Mouse (Mus musculus) heart, postnatal 0 days (tissue): ENCODE measurements around the gene Cep135. TPM values are rescaled to one million over a fixed set of nuclear protein-coding genes. Genes with fewer than 3 reads are reported as not detected.

Source experiments
- ATAC-seq: fragments of 200-750 bp; cut with Nextera tagmentation; 2 replicates; pipeline ENCODE4 v1.8.0; 2017; ENCODE audit warnings: low read depth, moderate number of reproducible peaks, moderate library complexity; ENCODE audit not compliant: insufficient read depth
- DNase-seq: peaks from one replicate; pipeline ENCODE4 v3.0.0-alpha.2; 2016; ENCODE audit warnings: low spot score
- H3K27ac ChIP-seq: fragments of 300-500 bp; sonication (generic); 2 replicates; pipeline ENCODE4 v1.5.1; 2014; ENCODE audit warnings: low read depth, mild to moderate bottlenecking
- H3K27me3 ChIP-seq: fragments of 300-500 bp; sonication (generic); 2 replicates; pipeline ENCODE4 v1.6.1; 2014; ENCODE audit warnings: low read length, mixed read lengths; ENCODE audit not compliant: control insufficient read depth, insufficient read depth
- H3K36me3 ChIP-seq: fragments of 300-500 bp; sonication (generic); replicated peaks from 2 replicates; pipeline ENCODE4 v1.6.1; 2014; ENCODE audit warnings: low read length, mixed read lengths; ENCODE audit not compliant: control insufficient read depth, insufficient read depth
- H3K4me1 ChIP-seq: fragments of 300-500 bp; sonication (generic); 2 replicates; pipeline ENCODE4 v1.6.1; 2014; ENCODE audit warnings: antibody characterized with exemption; ENCODE audit not compliant: control insufficient read depth, insufficient read depth
- H3K4me2 ChIP-seq: fragments of 300-500 bp; sonication (generic); 2 replicates; pipeline ENCODE4 v1.6.1; 2014; ENCODE audit warnings: low read depth, mild to moderate bottlenecking, low read length, moderate library complexity
- H3K4me3 ChIP-seq: fragments of 300-500 bp; sonication (generic); 2 replicates; pipeline ENCODE4 v1.5.1; 2014; ENCODE audit warnings: low read depth, low read length
- H3K9ac ChIP-seq: fragments of 300-500 bp; sonication (generic); replicated peaks from 2 replicates; pipeline ENCODE4 v1.6.1; 2014; ENCODE audit warnings: low read depth, low read length, mixed read lengths
- H3K9me3 ChIP-seq: fragments of 300-500 bp; sonication (generic); replicated peaks from 2 replicates; pipeline ENCODE4 v1.6.1; 2016; ENCODE audit warnings: low read length; ENCODE audit not compliant: control insufficient read depth
- CTCF ChIP-seq: IDR thresholded peaks from 2 replicates; pipeline ENCODE4 v1.5.1; 2016; ENCODE audit warnings: antibody characterized with exemption, control low read depth, low read depth
- EP300 ChIP-seq: IDR thresholded peaks from 2 replicates; pipeline ENCODE4 v1.6.1; 2016; ENCODE audit warnings: antibody characterized with exemption, low read depth
- WGBS: fragments of 180-500 bp; shearing (Covaris S2); extraction: QIAGEN DNeasy Blood & Tissue Kit; methylation state at CpG from one replicate; pipeline ENCODE4 v1.1.7; 2014; 5-methylcytosine and 5-hydroxymethylcytosine counted together
- polyA plus RNA-seq: library from polyadenylated mRNA; unstranded; fragments of >200 nt; fragmentation: Nextera tagmentation; extraction: Ambion mirVana; gene quantifications from 2 replicates; pipeline ENCODE4 v1.2.1, GENCODE M21; 2015
- total RNA-seq: library from RNA; depleted of rRNA; stranded (reverse); fragments of >200 nt; gene quantifications from 2 replicates; pipeline ENCODE4 v1.2.3, GENCODE M21; 2014; ENCODE audit warnings: low replicate concordance

Gene Cep135
- total and polyA plus RNA-seq, 2 experiments from 2014 or later: 1.9 to 2.0 TPM

DNA sequence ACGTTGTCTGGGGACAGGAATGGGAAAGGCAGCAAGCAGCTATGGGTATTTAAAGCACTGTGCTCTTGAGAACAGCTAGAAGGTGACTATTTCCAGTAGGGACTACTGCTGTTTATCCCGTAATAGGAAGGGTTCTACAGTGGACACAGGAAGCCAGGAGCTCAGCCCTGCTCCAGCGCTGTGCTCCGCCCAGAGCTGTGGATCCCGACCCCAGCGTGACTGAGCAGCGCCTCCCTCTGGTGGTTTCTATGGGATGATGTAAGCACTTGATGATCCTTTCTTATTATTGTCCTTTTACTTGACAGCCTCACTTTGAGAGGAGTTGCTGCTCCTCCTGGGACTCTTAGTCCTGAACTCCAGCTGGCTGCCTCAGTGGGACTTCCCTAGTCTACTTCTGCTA, 14.2 kb upstream of the Cep135 start:
- Histone ChIP-seq H3K36me3 (peaks cover 16% of the 10 kb centered on the region), H3K4me1 (no peaks in the 10 kb centered on the region), H3K9me3 (0 out of 2 replicates have a peak, but pooled peaks cover 7% of the 10 kb centered on the region), H3K27ac (no peak overlapping the region), H3K27me3 (no peaks in the 10 kb centered on the region), H3K9ac (no peak overlapping the region), H3K4me2 (no peak overlapping the region), H3K4me3 (no peak overlapping the region)
- 63% methylated on average over 7 of the region's 7 CpGs for WGBS
- TF ChIP-seq CTCF (no peak), EP300 (no peak)
- ATAC-seq (no peak), DNase-seq (no peak)

DNA sequence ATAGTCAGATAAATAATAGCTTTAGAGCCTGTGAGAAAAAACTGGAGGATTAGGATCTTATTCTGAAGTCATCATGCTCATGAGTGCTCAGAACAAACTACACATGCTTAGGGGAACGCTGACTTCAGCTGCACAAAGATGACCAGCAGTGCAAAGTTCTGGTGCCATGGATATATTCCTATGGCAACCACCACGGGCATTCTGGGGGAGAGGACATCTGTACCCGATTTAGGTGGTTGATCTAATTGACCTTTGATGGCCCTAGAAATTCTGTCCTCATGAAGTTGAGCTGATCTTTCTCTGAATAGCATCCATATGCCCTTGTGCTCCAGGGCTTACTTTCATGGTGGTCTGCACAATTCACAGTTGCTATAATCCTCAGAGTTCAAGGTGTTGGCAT, 11.5 kb upstream of the Cep135 start:
- H3K4me3 ChIP-seq: no peak overlapping the region
- no peaks in the 10 kb centered on the region for H3K36me3 ChIP-seq
- TF ChIP-seq CTCF (no peak), EP300 (no peak)
- 0 out of 2 replicates have a peak, but pooled peaks cover 7% of the 10 kb centered on the region for H3K9me3 ChIP-seq
- H3K4me2 ChIP-seq: no peak overlapping the region
- 74% methylated on average over 3 of the region's 3 CpGs for WGBS
- no peak overlapping the region for H3K27ac ChIP-seq
- no peaks in the 10 kb centered on the region for H3K4me1 ChIP-seq
- no peak for DNase-seq
- no peak overlapping the region for H3K9ac ChIP-seq
- no peak for ATAC-seq
- H3K27me3 ChIP-seq: no peaks in the 10 kb centered on the region

DNA sequence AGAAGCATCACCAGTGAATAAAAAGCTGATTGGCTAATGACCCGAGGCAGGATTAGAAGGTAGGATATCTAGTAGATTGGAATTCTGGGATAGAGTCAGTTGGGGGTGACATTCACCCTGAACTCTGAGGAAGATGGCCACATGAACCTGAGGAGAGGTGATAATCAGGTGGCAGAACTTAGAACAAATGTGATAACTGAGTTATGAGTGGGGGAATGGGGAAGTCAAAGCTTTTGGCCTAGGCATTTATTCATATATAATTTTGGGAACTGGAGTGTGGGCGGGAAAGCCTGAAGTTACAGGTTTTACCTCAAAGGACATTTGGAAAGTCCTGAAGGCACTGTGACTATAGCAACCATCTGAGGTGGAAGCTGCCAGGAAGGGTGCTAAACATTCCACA, 3.1 kb upstream of the Cep135 start:
- Histone ChIP-seq H3K4me1 (peaks cover 5% of the 10 kb centered on the region; the same call in 1 of the 2 replicates), H3K27me3 (no peaks in the 10 kb centered on the region), H3K9me3 (no peaks in the 10 kb centered on the region), H3K36me3 (no peaks in the 10 kb centered on the region), H3K27ac (no peak overlapping the region), H3K4me3 (no peak overlapping the region), H3K4me2 (no peak overlapping the region), H3K9ac (no peak overlapping the region)
- ATAC-seq (no peak), DNase-seq (no peak)
- TF ChIP-seq CTCF (no peak), EP300 (no peak)
- 71% methylated on average over 2 of the region's 2 CpGs for WGBS

DNA sequence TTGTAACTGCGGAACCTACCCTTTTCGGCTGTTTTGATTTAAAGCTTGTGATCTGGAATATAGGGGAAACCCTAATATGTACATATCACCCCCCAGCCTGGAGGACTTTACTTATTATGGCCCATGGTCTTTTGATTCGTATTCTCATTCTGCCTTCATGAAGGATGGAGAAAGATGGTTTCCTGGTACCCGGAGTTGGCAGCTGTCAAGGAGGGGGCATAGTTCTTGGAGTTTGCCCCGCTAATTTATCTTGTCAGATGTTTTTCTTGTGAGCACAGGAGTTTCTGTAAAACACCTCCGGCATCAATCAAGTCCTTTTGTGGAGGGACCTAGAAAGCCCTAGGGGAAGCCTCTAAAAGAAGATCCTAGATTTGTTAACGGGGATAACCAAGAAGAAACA, 813 bp downstream of the Cep135 start:
- TF ChIP-seq EP300: no peak
- TF ChIP-seq CTCF: no peak
- 5% methylated on average over 7 of the region's 7 CpGs for WGBS
- ATAC-seq: no peak
- Histone ChIP-seq H3K4me1 (peaks cover 5% of the 10 kb centered on the region; the same call in 1 of the 2 replicates), H3K9ac (peak overlapping the region; percentile 71), H3K4me2 (peak overlapping the region; percentile 82), H3K4me3 (peak overlapping the region; percentile 78), H3K9me3 (no peaks in the 10 kb centered on the region), H3K27me3 (no peaks in the 10 kb centered on the region), H3K27ac (peak overlapping the region; percentile 81), H3K36me3 (peaks cover 25% of the 10 kb centered on the region)
- DNase-seq: no peak

DNA sequence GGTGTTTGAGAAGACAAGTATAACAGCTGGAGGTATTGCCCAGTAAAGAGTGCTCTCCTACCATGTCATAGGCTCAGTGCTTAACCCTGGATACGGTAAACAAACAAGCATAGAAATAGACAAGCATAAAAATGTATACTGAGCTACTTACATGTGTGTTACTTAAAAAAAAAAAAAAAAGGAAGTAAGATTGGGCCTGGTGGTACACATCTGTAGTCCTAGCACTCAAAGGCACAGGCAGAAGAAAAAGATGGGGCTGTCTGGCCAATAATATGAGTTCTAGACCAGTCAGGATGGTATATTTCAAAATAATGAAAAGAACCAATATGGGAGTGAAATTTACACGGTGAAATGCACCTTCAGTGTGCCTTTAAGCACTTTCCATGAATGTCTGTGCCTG, 1.5 kb downstream of the Cep135 start:
- no peak overlapping the region for H3K27ac ChIP-seq
- H3K4me3 ChIP-seq: no peak overlapping the region
- peaks cover 32% of the 10 kb centered on the region for H3K36me3 ChIP-seq
- DNase-seq (no peak), ATAC-seq (no peak)
- no peaks in the 10 kb centered on the region for H3K27me3 ChIP-seq
- TF ChIP-seq CTCF (no peak), EP300 (no peak)
- no peak overlapping the region; the same call in 1 of the 2 replicates for H3K4me2 ChIP-seq
- no peak overlapping the region for H3K9ac ChIP-seq
- H3K4me1 ChIP-seq: peaks cover 5% of the 10 kb centered on the region; the same call in 1 of the 2 replicates
- WGBS: 82% methylated on average over 2 of the region's 2 CpGs
- H3K9me3 ChIP-seq: no peaks in the 10 kb centered on the region

DNA sequence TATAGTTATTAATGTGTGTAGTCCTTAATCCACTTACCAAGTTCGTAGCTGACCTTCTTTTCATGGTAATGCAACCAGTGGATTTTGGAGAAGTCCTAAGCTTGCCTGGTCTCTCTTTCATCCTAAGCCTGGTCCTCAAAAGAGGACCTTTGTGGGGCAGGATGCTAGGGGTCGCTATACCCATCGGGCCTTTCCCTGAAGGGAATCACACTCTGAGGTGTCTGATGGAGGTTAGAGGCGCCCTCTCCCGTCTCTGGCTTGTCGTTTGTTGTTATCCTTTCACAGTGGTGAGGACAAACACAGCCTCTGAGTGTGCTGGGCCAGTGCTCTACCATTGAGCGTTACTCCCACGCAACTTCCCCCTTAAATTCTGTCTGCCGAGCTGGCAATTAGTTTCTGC, 3.4 kb downstream of the Cep135 start:
- peaks cover 51% of the 10 kb centered on the region for H3K36me3 ChIP-seq

More for the DNA sequence above, 3.4 kb downstream of the Cep135 start:
- Histone ChIP-seq H3K9me3 (no peaks in the 10 kb centered on the region), H3K27ac (no peak overlapping the region), H3K9ac (no peak overlapping the region), H3K4me2 (no peak overlapping the region), H3K4me1 (peaks cover 5% of the 10 kb centered on the region; the same call in 1 of the 2 replicates), H3K4me3 (no peak overlapping the region), H3K27me3 (no peaks in the 10 kb centered on the region)
- TF ChIP-seq EP300: no peak
- ATAC-seq (no peak), DNase-seq (no peak)
- whole genome bisulfite sequencing: 61% methylated on average over 9 of the region's 9 CpGs
